Mouse (Mus musculus) yolk sac, embryonic 10.5 days (tissue): ENCODE measurements around the gene Clhc1.
A peak's percentile ranks its signal among the peaks of the same experiment; 100 is the strongest.
"Not testable (repeated sequence)": the region's sequence is repeated elsewhere in the genome, so short reads cannot be mapped to it uniquely, and the experiment has no call there.

ENCODE experiments used
- DNase-seq: peaks from one replicate; pipeline ENCODE4 v3.0.0-alpha.2; 2017; ENCODE audit warnings: low spot score

Clhc1 gene

GRCm38 (mm10) chr11:29547752-29548503 lies at the start of gene Clhc1, which contains the start of gene Rps27a:
Clhc1 (plus strand) TSS chr11:29547950.
Rps27a (minus strand) TSS chr11:29548109.
- peak; percentile 91 for DNase-seq

GRCm38 (mm10) chr11:29503948-29504893 lies 43.5 kb upstream of the Clhc1 start:
- no peak for DNase-seq

- DNase-seq = no peak
Measured at GRCm38 (mm10) chr11:29504899-29505625, 42.7 kb upstream of the Clhc1 start.

GRCm38 (mm10) chr11:29509421-29509820 lies 38.3 kb upstream of the Clhc1 start:
- no peak for DNase-seq

GRCm38 (mm10) chr11:29512818-29513535 lies 34.8 kb upstream of the Clhc1 start:
- no peak for DNase-seq

GRCm38 (mm10) chr11:29514325-29514681 lies 33.4 kb upstream of the Clhc1 start:
- no peak for DNase-seq

GRCm38 (mm10) chr11:29514682-29515412 lies 32.9 kb upstream of the Clhc1 start, which contains the start of gene Prorsd1:
Prorsd1 (minus strand) TSS chr11:29515033.
- peak; percentile 93 for DNase-seq

- DNase-seq = peak; percentile 90
Measured at GRCm38 (mm10) chr11:29525988-29526794, 21.6 kb upstream of the Clhc1 start, which contains the start of gene Mtif2. Mtif2 (plus strand) TSS chr11:29526408.

GRCm38 (mm10) chr11:29538201-29538600 lies 9.5 kb upstream of the Clhc1 start:
- DNase-seq = no peak

GRCm38 (mm10) chr11:29544225-29544945 lies 3.4 kb upstream of the Clhc1 start:
- DNase-seq = no peak

GRCm38 (mm10) chr11:29545150-29545752 lies 2.5 kb upstream of the Clhc1 start:
- DNase-seq = not testable (repeated sequence)

- not testable (repeated sequence) for DNase-seq
Measured at GRCm38 (mm10) chr11:29546297-29546696, 1.5 kb upstream of the Clhc1 start.

- no peak for DNase-seq
Measured at GRCm38 (mm10) chr11:29546762-29547161, 988 bp upstream of the Clhc1 start.

GRCm38 (mm10) chr11:29547249-29547751 lies 450 bp upstream of the Clhc1 start:
- no peak for DNase-seq

GRCm38 (mm10) chr11:29548504-29549424 lies 1.0 kb downstream of the Clhc1 start:
- DNase-seq = no peak

- DNase-seq = no peak
Measured at GRCm38 (mm10) chr11:29549425-29549778, 1.7 kb downstream of the Clhc1 start.

GRCm38 (mm10) chr11:29560452-29560851 lies 12.7 kb downstream of the Clhc1 start:
- DNase-seq = no peak
